Mouse (Mus musculus): ENCODE results near the gene Tmem115. TPM values are rescaled to one million over a fixed set of nuclear protein-coding genes. Genes with fewer than 3 reads are reported as not detected.
A peak's percentile ranks its signal among the peaks of the same experiment; 100 is the strongest.

Tmem115 gene
- total and polyA plus RNA-seq, 2 experiments: 10.9 to 47.3 TPM

DNA sequence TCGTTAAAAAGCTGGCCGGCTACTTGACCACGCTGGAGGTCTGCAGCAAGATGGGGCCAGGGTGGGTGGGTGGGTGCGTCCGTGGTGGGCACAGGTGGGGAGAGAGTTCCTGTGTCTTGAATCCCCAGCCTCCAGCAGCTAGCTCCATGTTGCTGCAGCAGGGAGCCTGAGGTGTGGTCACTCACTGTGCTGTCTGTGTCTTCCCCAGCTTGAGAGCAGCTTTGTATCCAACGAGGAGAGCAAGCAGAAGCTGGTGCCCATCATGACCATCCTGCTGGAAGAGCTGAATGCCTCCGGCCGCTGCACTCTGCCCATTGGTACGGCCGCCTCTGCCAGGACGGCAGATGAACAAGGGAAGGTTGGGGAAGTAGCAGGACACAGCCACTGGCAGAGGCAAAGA lies 9.6 kb downstream of the Tmem115 start:
- peaks cover 7% of the 10 kb centered on the region; the same call in 1 of the 2 replicates for H3K4me1 ChIP-seq (ENCODE audit: control insufficient read depth, insufficient read depth, low read length)
- no peak for DNase-seq (ENCODE audit: extremely low read depth, low read depth, low spot score)
- no peak overlapping the region for H3K27ac ChIP-seq (replicated peaks; ENCODE audit: insufficient read depth, low read depth, low read length)
- no peaks in the 10 kb centered on the region for H3K27me3 ChIP-seq (ENCODE audit: control insufficient read depth, insufficient read depth, low read length)
- no peak overlapping the region for H3K4me3 ChIP-seq (ENCODE audit: insufficient read depth, low read depth, low read length)
- no peaks in the 10 kb centered on the region; the same call in 1 of the 2 replicates for H3K36me3 ChIP-seq (ENCODE audit: control insufficient read depth, insufficient read depth, low read length)
- TF ChIP-seq CTCF (IDR thresholded peaks at IDR 0.05; ENCODE audit: low read depth, low read length) (no peak), POLR2A (IDR thresholded peaks at IDR 0.05; ENCODE audit: extremely low read depth, insufficient read depth, low read length) (no peak)
- no peak overlapping the region for H3K9ac ChIP-seq (ENCODE audit: low read depth, low read length)
- H3K79me2 ChIP-seq (ENCODE audit: control insufficient read depth, insufficient read depth, low read length): no peaks in the 10 kb centered on the region
- 91% methylated on average over 11 of the region's 11 CpGs for WGBS

GRCm38 (mm10) chr9:107544196-107544700 lies 10.5 kb downstream of the Tmem115 start:
- peaks cover 7% of the 10 kb centered on the region; the same call in 1 of the 2 replicates for H3K4me1 ChIP-seq (ENCODE audit: control insufficient read depth, insufficient read depth, low read length)

GRCm38 (mm10) chr9:107544729-107545128 lies 11.0 kb downstream of the Tmem115 start:
- DNase-seq (ENCODE audit: extremely low read depth, low read depth, low spot score): peak; percentile 48
- WGBS: 82% methylated on average over 12 of the region's 12 CpGs

More at GRCm38 (mm10) chr9:107544196-107544700, 10.5 kb downstream of the Tmem115 start:
- 95% methylated on average over 17 of the region's 17 CpGs for WGBS
- Histone ChIP-seq H3K4me3 (ENCODE audit: insufficient read depth, low read depth, low read length) (no peak overlapping the region), H3K27me3 (ENCODE audit: control insufficient read depth, insufficient read depth, low read length) (no peaks in the 10 kb centered on the region), H3K27ac (replicated peaks; ENCODE audit: insufficient read depth, low read depth, low read length) (no peak overlapping the region), H3K36me3 (ENCODE audit: control insufficient read depth, insufficient read depth, low read length) (no peaks in the 10 kb centered on the region), H3K9ac (ENCODE audit: low read depth, low read length) (no peak overlapping the region), H3K79me2 (ENCODE audit: control insufficient read depth, insufficient read depth, low read length) (no peaks in the 10 kb centered on the region)
- TF ChIP-seq CTCF (IDR thresholded peaks at IDR 0.05; ENCODE audit: low read depth, low read length) (no peak), POLR2A (IDR thresholded peaks at IDR 0.05; ENCODE audit: extremely low read depth, insufficient read depth, low read length) (no peak)
- no peak for DNase-seq (ENCODE audit: extremely low read depth, low read depth, low spot score)

DNA sequence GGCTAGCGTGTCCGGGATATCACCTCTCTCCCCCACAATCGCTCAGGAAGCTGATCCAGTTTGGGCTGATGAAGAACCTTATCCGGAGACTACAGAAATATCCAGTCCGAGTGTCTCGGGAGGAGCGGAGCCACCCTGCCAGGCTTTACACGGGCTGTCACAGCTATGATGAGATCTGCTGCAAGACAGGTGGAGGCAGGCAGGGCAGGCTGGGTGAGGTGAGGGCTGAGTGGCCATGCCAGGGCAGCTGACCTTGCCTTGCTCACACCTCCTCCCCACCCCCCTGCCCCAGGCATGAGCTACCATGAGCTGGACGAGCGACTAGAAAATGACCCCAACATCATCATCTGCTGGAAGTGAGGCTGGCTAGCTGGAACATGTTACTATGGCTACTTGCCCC lies 11.5 kb downstream of the Tmem115 start:
- no peak for TF ChIP-seq POLR2A (IDR thresholded peaks at IDR 0.05; ENCODE audit: extremely low read depth, insufficient read depth, low read length)
- no peak for TF ChIP-seq CTCF (IDR thresholded peaks at IDR 0.05; ENCODE audit: low read depth, low read length)
- Histone ChIP-seq H3K4me3 (ENCODE audit: insufficient read depth, low read depth, low read length) (no peak overlapping the region), H3K9ac (ENCODE audit: low read depth, low read length) (no peak overlapping the region), H3K79me2 (ENCODE audit: control insufficient read depth, insufficient read depth, low read length) (no peaks in the 10 kb centered on the region), H3K27ac (replicated peaks; ENCODE audit: insufficient read depth, low read depth, low read length) (no peak overlapping the region), H3K4me1 (ENCODE audit: control insufficient read depth, insufficient read depth, low read length) (peaks cover 7% of the 10 kb centered on the region; the same call in 1 of the 2 replicates), H3K36me3 (ENCODE audit: control insufficient read depth, insufficient read depth, low read length) (no peaks in the 10 kb centered on the region), H3K27me3 (ENCODE audit: control insufficient read depth, insufficient read depth, low read length) (no peaks in the 10 kb centered on the region)
- no peak for DNase-seq (ENCODE audit: extremely low read depth, low read depth, low spot score)
- 89% methylated on average over 10 of the region's 10 CpGs for WGBS

More at GRCm38 (mm10) chr9:107544729-107545128, 11.0 kb downstream of the Tmem115 start:
- Histone ChIP-seq H3K4me1 (ENCODE audit: control insufficient read depth, insufficient read depth, low read length) (peaks cover 7% of the 10 kb centered on the region; the same call in 1 of the 2 replicates), H3K9ac (ENCODE audit: low read depth, low read length) (no peak overlapping the region), H3K79me2 (ENCODE audit: control insufficient read depth, insufficient read depth, low read length) (no peaks in the 10 kb centered on the region), H3K36me3 (ENCODE audit: control insufficient read depth, insufficient read depth, low read length) (no peaks in the 10 kb centered on the region), H3K4me3 (ENCODE audit: insufficient read depth, low read depth, low read length) (no peak overlapping the region), H3K27me3 (ENCODE audit: control insufficient read depth, insufficient read depth, low read length) (no peaks in the 10 kb centered on the region), H3K27ac (replicated peaks; ENCODE audit: insufficient read depth, low read depth, low read length) (no peak overlapping the region)
- TF ChIP-seq CTCF (IDR thresholded peaks at IDR 0.05; ENCODE audit: low read depth, low read length) (no peak), POLR2A (IDR thresholded peaks at IDR 0.05; ENCODE audit: extremely low read depth, insufficient read depth, low read length) (no peak)

DNA sequence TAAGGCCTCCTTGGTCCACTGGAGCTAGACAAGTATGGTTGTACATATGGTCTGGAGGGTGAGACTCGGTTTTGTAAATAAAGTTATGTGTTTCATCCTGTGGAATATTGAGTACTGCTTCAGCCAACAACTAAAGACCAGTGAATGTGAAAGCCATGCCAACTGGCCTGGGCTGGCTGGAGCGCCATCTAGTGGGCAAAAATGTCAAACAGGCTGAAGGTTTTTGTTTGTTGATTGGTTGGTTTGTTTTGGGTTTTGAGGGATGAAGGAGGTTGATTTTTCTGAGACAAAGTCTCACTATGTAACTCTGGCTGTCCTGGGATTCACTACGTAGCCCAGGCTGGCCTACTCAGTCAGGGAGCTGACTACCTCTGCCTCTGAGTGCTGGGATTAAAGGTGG lies 11.9 kb downstream of the Tmem115 start:
- peak; percentile 59 for DNase-seq (ENCODE audit: extremely low read depth, low read depth, low spot score)
- no peaks in the 10 kb centered on the region for H3K36me3 ChIP-seq (ENCODE audit: control insufficient read depth, insufficient read depth, low read length)
- H3K4me1 ChIP-seq (ENCODE audit: control insufficient read depth, insufficient read depth, low read length): peaks cover 7% of the 10 kb centered on the region; the same call in 1 of the 2 replicates

GRCm38 (mm10) chr9:107547026-107547425 lies 13.3 kb downstream of the Tmem115 start, which contains the start of gene Zmynd10:
TSS of gene Zmynd10 (plus strand) at chr9:107547298.
- 26% methylated on average over 20 of the region's 20 CpGs for WGBS
- H3K4me3 ChIP-seq (ENCODE audit: insufficient read depth, low read depth, low read length): no peak within 1 kb of the TSS
- H3K79me2 ChIP-seq (ENCODE audit: control insufficient read depth, insufficient read depth, low read length): no peaks in the 10 kb centered on the region
- H3K27ac ChIP-seq (replicated peaks; ENCODE audit: insufficient read depth, low read depth, low read length): no peak within 1 kb of the TSS
- H3K27me3 ChIP-seq (ENCODE audit: control insufficient read depth, insufficient read depth, low read length): no peaks in the 10 kb centered on the region
- no peak within 1 kb of the TSS for H3K9ac ChIP-seq (ENCODE audit: low read depth, low read length)
- no peak for TF ChIP-seq POLR2A (IDR thresholded peaks at IDR 0.05; ENCODE audit: extremely low read depth, insufficient read depth, low read length)
- no peak for TF ChIP-seq CTCF (IDR thresholded peaks at IDR 0.05; ENCODE audit: low read depth, low read length)
- peak; percentile 80 for DNase-seq (ENCODE audit: extremely low read depth, low read depth, low spot score)
- H3K4me1 ChIP-seq (ENCODE audit: control insufficient read depth, insufficient read depth, low read length): peaks cover 11% of the 10 kb centered on the region; the same call in 1 of the 2 replicates
- no peaks in the 10 kb centered on the region for H3K36me3 ChIP-seq (ENCODE audit: control insufficient read depth, insufficient read depth, low read length)

More for the DNA sequence above, 11.9 kb downstream of the Tmem115 start:
- Histone ChIP-seq H3K27me3 (ENCODE audit: control insufficient read depth, insufficient read depth, low read length) (no peaks in the 10 kb centered on the region), H3K27ac (replicated peaks; ENCODE audit: insufficient read depth, low read depth, low read length) (no peak overlapping the region), H3K4me3 (ENCODE audit: insufficient read depth, low read depth, low read length) (no peak overlapping the region), H3K79me2 (ENCODE audit: control insufficient read depth, insufficient read depth, low read length) (no peaks in the 10 kb centered on the region), H3K9ac (ENCODE audit: low read depth, low read length) (no peak overlapping the region)
- no peak for TF ChIP-seq POLR2A (IDR thresholded peaks at IDR 0.05; ENCODE audit: extremely low read depth, insufficient read depth, low read length)
- TF ChIP-seq CTCF (IDR thresholded peaks at IDR 0.05; ENCODE audit: low read depth, low read length): peak; percentile 92
- WGBS: 7% methylated on average over 3 of the region's 3 CpGs

Data from liver, adult 2 months (tissue).